Mouse (Mus musculus) MEL (cell line): ENCODE data around the gene Gtf2a1. TPM values are rescaled to one million over a fixed set of nuclear protein-coding genes. Genes with fewer than 3 reads are reported as not detected.

Experiments used
- DNase-seq: peaks from one replicate; pipeline ENCODE4 v3.0.0; 2011; ENCODE audit warnings: low read depth, low spot score
- H3K27ac ChIP-seq: 2 replicates; pipeline ENCODE4 v1.5.1; 2012; ENCODE audit warnings: low read depth, mild to moderate bottlenecking, control low read depth, low read length, moderate library complexity; ENCODE audit not compliant: control insufficient read depth
- H3K27me3 ChIP-seq, 2 experiments: fragments of 150-350 bp in 1 of 2; sonication (generic) in 1 of 2; 2 replicates each; pipeline ENCODE4 v1.6.1; 2012; ENCODE audit warnings: low read length in 2 of 2, mild to moderate bottlenecking in 2 of 2, improper control_type of control experiment in 1 of 2, moderate library complexity in 1 of 2; ENCODE audit not compliant: insufficient read depth in 2 of 2, control insufficient read depth in 1 of 2
- H3K36me3 ChIP-seq, 2 experiments: 2 replicates each; pipeline ENCODE4 v1.6.1; 2012 to 2014; ENCODE audit warnings: low read length in 2 of 2, improper control_type of control experiment in 1 of 2, inconsistent platforms in 1 of 2, mild to moderate bottlenecking in 1 of 2; ENCODE audit not compliant: insufficient read depth in 2 of 2, control insufficient read depth in 1 of 2
- H3K4me1 ChIP-seq, 2 experiments: fragments of 150-350 bp in 1 of 2; sonication (generic) in 1 of 2; 2 replicates each; pipeline ENCODE4 v1.6.1; 2012; ENCODE audit warnings: low read length in 2 of 2, improper control_type of control experiment in 1 of 2, mild to moderate bottlenecking in 1 of 2; ENCODE audit not compliant: insufficient read depth in 2 of 2, control insufficient read depth in 1 of 2
- H3K4me3 ChIP-seq, 2 experiments: fragments of 150-350 bp in 1 of 2; sonication (generic) in 1 of 2; 2 replicates each; pipeline ENCODE4 v1.5.1; 2012; ENCODE audit warnings: low read depth in 2 of 2, low read length in 2 of 2, mild to moderate bottlenecking in 2 of 2, moderate library complexity in 2 of 2, control low read depth in 1 of 2, improper control_type of control experiment in 1 of 2; ENCODE audit not compliant: control insufficient read depth in 1 of 2, insufficient read depth in 1 of 2
- H3K79me2 ChIP-seq: 2 replicates; pipeline ENCODE4 v1.6.1; 2012; ENCODE audit warnings: mild to moderate bottlenecking, low read length, moderate library complexity; ENCODE audit not compliant: control insufficient read depth, poor library complexity, insufficient read depth
- H3K9ac ChIP-seq: 2 replicates; pipeline ENCODE4 v1.6.1; 2012; ENCODE audit warnings: low read depth, mild to moderate bottlenecking, control low read depth, low read length, moderate library complexity; ENCODE audit not compliant: control insufficient read depth, poor library complexity, severe bottlenecking
- H3K9me3 ChIP-seq: fragments of 150-350 bp; sonication (generic); replicated peaks from 2 replicates; pipeline ENCODE4 v1.6.1; 2012; ENCODE audit warnings: mild to moderate bottlenecking, low read length, improper control_type of control experiment, moderate library complexity; ENCODE audit not compliant: insufficient read depth
- BHLHE40 ChIP-seq: IDR thresholded peaks from 2 replicates; pipeline ENCODE4 v1.6.1; 2012; ENCODE audit warnings: low read depth, mild to moderate bottlenecking, inconsistent platforms, low read length, improper control_type of control experiment, borderline replicate concordance
- CHD2 ChIP-seq: IDR thresholded peaks from 2 replicates; pipeline ENCODE4 v1.6.1; 2011; ENCODE audit warnings: low read length, improper control_type of control experiment
- E2F4 ChIP-seq: IDR thresholded peaks from 2 replicates; pipeline ENCODE4 v1.6.1; 2011; ENCODE audit warnings: low read depth, low read length, improper control_type of control experiment, borderline replicate concordance
- JUND ChIP-seq: IDR thresholded peaks from 2 replicates; pipeline ENCODE4 v1.6.1; 2011; ENCODE audit warnings: low read depth, mild to moderate bottlenecking, improper control_type of control experiment, low read length
- MYC ChIP-seq: IDR thresholded peaks from 2 replicates; pipeline ENCODE4 v1.6.1; 2011; ENCODE audit warnings: low read depth, mild to moderate bottlenecking, low read length, improper control_type of control experiment, moderate library complexity
- NELFE ChIP-seq: IDR thresholded peaks from 2 replicates; pipeline ENCODE4 v1.6.1; 2011; ENCODE audit warnings: low read depth, low read length, improper control_type of control experiment
- NRF1 ChIP-seq: IDR thresholded peaks from 2 replicates; pipeline ENCODE4 v1.6.1; 2014; ENCODE audit warnings: low read depth, mild to moderate bottlenecking, inconsistent platforms, low read length, improper control_type of control experiment, moderate library complexity; ENCODE audit not compliant: poor library complexity, insufficient read depth, severe bottlenecking
- POLR2AphosphoS5 ChIP-seq: IDR thresholded peaks from 2 replicates; pipeline ENCODE4 v1.6.1; 2012; ENCODE audit warnings: low read depth, borderline replicate concordance, mild to moderate bottlenecking, inconsistent platforms, low read length, moderate library complexity, mixed read lengths
- RCOR1 ChIP-seq: IDR thresholded peaks from 2 replicates; pipeline ENCODE4 v1.6.1; 2012; ENCODE audit warnings: low read depth, mild to moderate bottlenecking, inconsistent platforms, low read length, improper control_type of control experiment
- TAL1 ChIP-seq: IDR thresholded peaks from 2 replicates; pipeline ENCODE4 v1.6.1; 2012; ENCODE audit warnings: mild to moderate bottlenecking, inconsistent platforms, low read length, moderate library complexity, mixed read lengths
- TBP ChIP-seq: IDR thresholded peaks from 2 replicates; pipeline ENCODE4 v1.8.0; 2011; ENCODE audit warnings: low read depth, low read length, improper control_type of control experiment
- UBTF ChIP-seq: IDR thresholded peaks from 2 replicates; pipeline ENCODE4 v1.6.1; 2012; ENCODE audit warnings: low read depth, mild to moderate bottlenecking, inconsistent platforms, low read length, improper control_type of control experiment, moderate library complexity, borderline replicate concordance; ENCODE audit not compliant: insufficient read depth
- USF2 ChIP-seq, 2 experiments: IDR thresholded peaks; 2 replicates each; pipeline ENCODE4 v1.6.1; 2011 to 2012; ENCODE audit warnings: improper control_type of control experiment in 2 of 2, low read length in 2 of 2, borderline replicate concordance in 1 of 2, inconsistent platforms in 1 of 2, low read depth in 1 of 2, mild to moderate bottlenecking in 1 of 2; ENCODE audit not compliant: insufficient read depth in 1 of 2
- ZKSCAN1 ChIP-seq: IDR thresholded peaks from 2 replicates; pipeline ENCODE4 v1.6.1; 2012; ENCODE audit warnings: low read depth, mild to moderate bottlenecking, inconsistent platforms, low read length, improper control_type of control experiment, moderate library complexity
- ZNF384 ChIP-seq: IDR thresholded peaks from 2 replicates; pipeline ENCODE4 v1.6.1; 2012; ENCODE audit warnings: low read depth, mild to moderate bottlenecking, inconsistent platforms, low read length, improper control_type of control experiment
- polyA plus RNA-seq, 2 experiments: library from polyadenylated mRNA; stranded (reverse) in 1 of 2; unstranded in 1 of 2; fragments of >175 nt in 1 of 2; fragments of >200 nt in 1 of 2; gene quantifications; 2 replicates each; pipeline versions ENCODE4 v1.2.1 to v1.2.4; 2012; ENCODE audit warnings: low replicate concordance in 2 of 2, low read depth in 1 of 2; ENCODE audit not compliant: insufficient read length in 2 of 2, insufficient read depth in 1 of 2, missing spikeins in 1 of 2
- total RNA-seq: library from RNA; depleted of rRNA; stranded (reverse); fragments of 300-350 nt; gene quantifications from 2 replicates; pipeline ENCODE4 v1.2.3, GENCODE M21; 2012

The Gtf2a1 gene
- total and polyA plus RNA-seq, 3 experiments, result 14.3 to 15.3 TPM; not detected in 1

- Histone ChIP-seq H3K79me2 (no peaks in the 10 kb centered on the region), H3K4me3 (no peak overlapping the region), H3K27me3 (no peaks in the 10 kb centered on the region), H3K36me3 (peaks cover 0 to 18% of the 10 kb centered on the region in 2 experiments; a peak in 2 of 4 replicates), H3K9ac (no peak overlapping the region)
- DNase-seq, result no peak
- TF ChIP-seq BHLHE40 (no peak), ZKSCAN1 (no peak), TAL1 (no peak), POLR2AphosphoS5 (no peak), JUND (no peak), MYC (no peak), USF2 (IDR thresholded peaks at IDR 0.05; ENCODE audit: borderline replicate concordance in 1 of 2, insufficient read depth in 1 of 2, low read depth in 1 of 2, low read length in 2 of 2) (no peak), ZNF384 (no peak), NELFE (no peak), NRF1 (no peak), E2F4 (no peak), RCOR1 (no peak)
- TF ChIP-seq, all 39 proteins: peak for 0
- Histone ChIP-seq H3K4me1 (peaks cover 12 to 20% of the 10 kb centered on the region in 2 experiments), H3K27ac (no peak overlapping the region), H3K9me3 (no peaks in the 10 kb centered on the region)
Measured at GRCm38 (mm10) chr12:91549471-91549870, 40.8 kb downstream of the Gtf2a1 start.

- Histone ChIP-seq H3K27me3 (no peaks in the 10 kb centered on the region), H3K9me3 (no peaks in the 10 kb centered on the region), H3K79me2 (no peaks in the 10 kb centered on the region), H3K4me3 (no peak overlapping the region), H3K4me1 (no peaks in the 10 kb centered on the region), H3K27ac (no peak overlapping the region), H3K36me3 (no peaks in the 10 kb centered on the region), H3K9ac (no peak overlapping the region)
- no peak for DNase-seq
- no peak for TF ChIP-seq POLR2AphosphoS5
- no peak for TF ChIP-seq TBP
- TF ChIP-seq CHD2, result no peak
- TF ChIP-seq UBTF, result no peak
Measured at GRCm38 (mm10) chr12:91540202-91540601, 50.1 kb downstream of the Gtf2a1 start.
